Mouse (Mus musculus): ENCODE measurements around the gene Ociad2. TPM values are rescaled to one million over a fixed set of nuclear protein-coding genes. Genes with fewer than 3 reads are reported as not detected.

Ociad2 gene
- polyA plus RNA-seq, 1 experiment from 2014 or later = 5.3 TPM

- peaks cover 61% of the 10 kb centered on the region for H3K4me1 ChIP-seq (replicated peaks)
- WGBS (ENCODE audit: insufficient replicate concordance) = 73% methylated on average over 7 of the region's 7 CpGs
- H3K27ac ChIP-seq = no peak overlapping the region
- no peak overlapping the region for H3K4me3 ChIP-seq (replicated peaks)
- H3K4me2 ChIP-seq = peak overlapping the region; percentile 28
- H3K36me3 ChIP-seq = no peaks in the 10 kb centered on the region
- no peak for ATAC-seq (ENCODE audit: low read depth)
- H3K9me3 ChIP-seq (replicated peaks) = no peaks in the 10 kb centered on the region
- no peak for DNase-seq
- H3K9ac ChIP-seq = no peak overlapping the region; the same call in 1 of the 2 replicates
- H3K27me3 ChIP-seq = peaks cover 15% of the 10 kb centered on the region
These were observed 12.7 kb upstream of the Ociad2 start for GRCm38 (mm10) chr5:73353519-73353918.

GRCm38 (mm10) chr5:73351796-73352195, 11.0 kb upstream of the Ociad2 start:
- Histone ChIP-seq H3K4me3 (replicated peaks) (no peak overlapping the region), H3K9ac (no peak overlapping the region), H3K27me3 (peaks cover 28% of the 10 kb centered on the region), H3K4me1 (replicated peaks) (peaks cover 60% of the 10 kb centered on the region), H3K4me2 (no peak overlapping the region), H3K36me3 (no peaks in the 10 kb centered on the region), H3K27ac (no peak overlapping the region), H3K9me3 (replicated peaks) (no peaks in the 10 kb centered on the region)
- 81% methylated on average over 1 of the region's 1 CpGs for WGBS (ENCODE audit: insufficient replicate concordance)
- no peak for DNase-seq
- ATAC-seq (ENCODE audit: low read depth) = no peak

- Histone ChIP-seq H3K9me3 (replicated peaks) (no peaks in the 10 kb centered on the region), H3K9ac (no peak overlapping the region), H3K4me2 (no peak overlapping the region), H3K36me3 (no peaks in the 10 kb centered on the region), H3K4me1 (replicated peaks) (peaks cover 47% of the 10 kb centered on the region), H3K27me3 (peaks cover 47% of the 10 kb centered on the region), H3K4me3 (replicated peaks) (no peak overlapping the region), H3K27ac (no peak overlapping the region; the same call in 1 of the 2 replicates)
- DNase-seq = no peak
- 52% methylated on average over 5 of the region's 5 CpGs for WGBS (ENCODE audit: insufficient replicate concordance)
- ATAC-seq (ENCODE audit: low read depth) = no peak
These were observed 8.7 kb upstream of the Ociad2 start for GRCm38 (mm10) chr5:73349514-73349913.

- Histone ChIP-seq H3K4me2 (no peak overlapping the region), H3K9me3 (replicated peaks) (no peaks in the 10 kb centered on the region), H3K9ac (no peak overlapping the region), H3K36me3 (no peaks in the 10 kb centered on the region), H3K27ac (no peak overlapping the region), H3K27me3 (peaks cover 66% of the 10 kb centered on the region), H3K4me3 (replicated peaks) (no peak overlapping the region), H3K4me1 (replicated peaks) (peaks cover 22% of the 10 kb centered on the region)
- ATAC-seq (ENCODE audit: low read depth) = no peak
- no peak for DNase-seq
- WGBS (ENCODE audit: insufficient replicate concordance) = 75% methylated on average over 4 of the region's 4 CpGs
These were observed 4.4 kb upstream of the Ociad2 start for GRCm38 (mm10) chr5:73345254-73345653.

GRCm38 (mm10) chr5:73344310-73344709, 3.5 kb upstream of the Ociad2 start:
- Histone ChIP-seq H3K27ac (no peak overlapping the region), H3K4me3 (replicated peaks) (no peak overlapping the region), H3K9me3 (replicated peaks) (no peaks in the 10 kb centered on the region), H3K4me2 (no peak overlapping the region), H3K36me3 (no peaks in the 10 kb centered on the region), H3K4me1 (replicated peaks) (peaks cover 25% of the 10 kb centered on the region), H3K9ac (no peak overlapping the region), H3K27me3 (peaks cover 62% of the 10 kb centered on the region)
- ATAC-seq (ENCODE audit: low read depth) (no peak), DNase-seq (no peak)
- 74% methylated on average over 10 of the region's 10 CpGs for WGBS (ENCODE audit: insufficient replicate concordance)

GRCm38 (mm10) chr5:73342701-73343355, 2.0 kb upstream of the Ociad2 start:
- H3K9me3 ChIP-seq (replicated peaks) = no peaks in the 10 kb centered on the region
- 81% methylated on average over 22 of the region's 22 CpGs for WGBS (ENCODE audit: insufficient replicate concordance)
- DNase-seq (no peak), ATAC-seq (ENCODE audit: low read depth) (no peak)
- H3K4me3 ChIP-seq (replicated peaks) = no peak overlapping the region
- H3K36me3 ChIP-seq = no peaks in the 10 kb centered on the region
- H3K4me1 ChIP-seq (replicated peaks) = peaks cover 24% of the 10 kb centered on the region
- H3K9ac ChIP-seq = no peak overlapping the region
- H3K4me2 ChIP-seq = no peak overlapping the region
- H3K27ac ChIP-seq = no peak overlapping the region
- H3K27me3 ChIP-seq = peaks cover 65% of the 10 kb centered on the region

- Histone ChIP-seq H3K27me3 (peaks cover 56% of the 10 kb centered on the region), H3K27ac (no peak overlapping the region), H3K4me1 (replicated peaks) (peaks cover 24% of the 10 kb centered on the region), H3K4me3 (replicated peaks) (no peak overlapping the region), H3K9ac (no peak overlapping the region), H3K9me3 (replicated peaks) (no peaks in the 10 kb centered on the region), H3K4me2 (no peak overlapping the region), H3K36me3 (no peaks in the 10 kb centered on the region)
- WGBS (ENCODE audit: insufficient replicate concordance) = 78% methylated on average over 9 of the region's 9 CpGs
- DNase-seq = no peak
- peak; percentile 38 for ATAC-seq (ENCODE audit: low read depth)
These were observed 777 bp downstream of the Ociad2 start for GRCm38 (mm10) chr5:73339779-73340722.

GRCm38 (mm10) chr5:73338832-73339163, 2.0 kb downstream of the Ociad2 start:
- peaks cover 45% of the 10 kb centered on the region for H3K27me3 ChIP-seq
- no peaks in the 10 kb centered on the region for H3K36me3 ChIP-seq
- DNase-seq (no peak), ATAC-seq (ENCODE audit: low read depth) (peak; percentile 39; the same call in 1 of the 2 replicates)
- WGBS (ENCODE audit: insufficient replicate concordance) = 50% methylated on average over 14 of the region's 14 CpGs
- peak overlapping the region; percentile 76 for H3K4me2 ChIP-seq
- no peaks in the 10 kb centered on the region for H3K9me3 ChIP-seq (replicated peaks)
- peak overlapping the region; percentile 62 for H3K4me3 ChIP-seq (replicated peaks)
- H3K27ac ChIP-seq = no peak overlapping the region
- H3K9ac ChIP-seq = peak overlapping the region; percentile 61
- H3K4me1 ChIP-seq (replicated peaks) = peaks cover 24% of the 10 kb centered on the region

- ATAC-seq (ENCODE audit: low read depth) = peak; percentile 50; the same call in 1 of the 2 replicates
- Histone ChIP-seq H3K36me3 (no peaks in the 10 kb centered on the region), H3K9me3 (replicated peaks) (no peaks in the 10 kb centered on the region), H3K4me2 (peak overlapping the region; percentile 76), H3K9ac (peak overlapping the region; percentile 61), H3K27ac (no peak overlapping the region), H3K27me3 (peaks cover 39% of the 10 kb centered on the region), H3K4me3 (replicated peaks) (peak overlapping the region; percentile 62), H3K4me1 (replicated peaks) (peaks cover 24% of the 10 kb centered on the region)
- WGBS (ENCODE audit: insufficient replicate concordance) = 7% methylated on average over 39 of the region's 41 CpGs
- DNase-seq = no peak
These were observed 2.6 kb downstream of the Ociad2 start for GRCm38 (mm10) chr5:73337961-73338831.

GRCm38 (mm10) chr5:73336448-73336847, 4.4 kb downstream of the Ociad2 start:
- H3K36me3 ChIP-seq = no peaks in the 10 kb centered on the region
- H3K9me3 ChIP-seq (replicated peaks) = no peaks in the 10 kb centered on the region
- DNase-seq (no peak), ATAC-seq (ENCODE audit: low read depth) (no peak)
- peaks cover 19% of the 10 kb centered on the region for H3K4me1 ChIP-seq (replicated peaks)
- no peak overlapping the region for H3K9ac ChIP-seq
- 56% methylated on average over 5 of the region's 5 CpGs for WGBS (ENCODE audit: insufficient replicate concordance)
- peaks cover 30% of the 10 kb centered on the region for H3K27me3 ChIP-seq
- H3K4me3 ChIP-seq (replicated peaks) = no peak overlapping the region
- no peak overlapping the region for H3K4me2 ChIP-seq
- no peak overlapping the region for H3K27ac ChIP-seq

- no peak overlapping the region for H3K9ac ChIP-seq
- no peak for DNase-seq
- ATAC-seq (ENCODE audit: low read depth) = no peak
These were observed 9.8 kb downstream of the Ociad2 start for GRCm38 (mm10) chr5:73331002-73331401.

More at GRCm38 (mm10) chr5:73331002-73331401, 9.8 kb downstream of the Ociad2 start:
- no peak overlapping the region for H3K4me3 ChIP-seq (replicated peaks)
- H3K4me1 ChIP-seq (replicated peaks) = no peaks in the 10 kb centered on the region
- H3K27me3 ChIP-seq = no peaks in the 10 kb centered on the region
- H3K36me3 ChIP-seq = no peaks in the 10 kb centered on the region
- 57% methylated on average over 4 of the region's 4 CpGs for WGBS (ENCODE audit: insufficient replicate concordance)
- no peak overlapping the region for H3K27ac ChIP-seq
- no peaks in the 10 kb centered on the region for H3K9me3 ChIP-seq (replicated peaks)
- no peak overlapping the region for H3K4me2 ChIP-seq
